Mouse (Mus musculus) kidney, postnatal 4 days (tissue): ENCODE results near the gene Pard3b.
"Not testable (repeated sequence)": the region's sequence is repeated elsewhere in the genome, so short reads cannot be mapped to it uniquely, and the experiment has no call there.

Experiments
- DNase-seq, 2 experiments: peaks; one replicate each; pipeline ENCODE4 v3.0.0; 2021; ENCODE audit warnings: mixed read lengths in 2 of 2

Gene Pard3b

DNA sequence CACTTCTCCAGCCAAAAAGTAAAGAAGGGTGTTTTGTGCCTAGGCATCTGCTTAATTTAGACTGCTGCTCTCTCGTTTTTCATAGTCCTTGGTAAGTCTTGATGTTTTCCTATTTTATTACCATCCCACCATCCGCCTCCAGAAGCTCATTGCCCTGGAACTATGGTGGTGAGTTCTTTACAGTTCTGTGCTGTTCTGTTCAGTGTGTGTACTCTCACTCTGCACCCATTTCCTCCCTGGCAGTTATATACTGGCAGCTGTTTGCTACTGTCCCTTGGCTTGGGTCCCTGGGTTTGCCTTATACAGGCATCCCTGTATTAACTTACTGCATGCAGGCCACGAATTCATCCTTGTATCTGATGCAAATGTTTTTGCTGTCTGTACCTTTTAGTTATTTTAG, 956.8 kb downstream of the Pard3b start:
- DNase-seq = no peak

DNA sequence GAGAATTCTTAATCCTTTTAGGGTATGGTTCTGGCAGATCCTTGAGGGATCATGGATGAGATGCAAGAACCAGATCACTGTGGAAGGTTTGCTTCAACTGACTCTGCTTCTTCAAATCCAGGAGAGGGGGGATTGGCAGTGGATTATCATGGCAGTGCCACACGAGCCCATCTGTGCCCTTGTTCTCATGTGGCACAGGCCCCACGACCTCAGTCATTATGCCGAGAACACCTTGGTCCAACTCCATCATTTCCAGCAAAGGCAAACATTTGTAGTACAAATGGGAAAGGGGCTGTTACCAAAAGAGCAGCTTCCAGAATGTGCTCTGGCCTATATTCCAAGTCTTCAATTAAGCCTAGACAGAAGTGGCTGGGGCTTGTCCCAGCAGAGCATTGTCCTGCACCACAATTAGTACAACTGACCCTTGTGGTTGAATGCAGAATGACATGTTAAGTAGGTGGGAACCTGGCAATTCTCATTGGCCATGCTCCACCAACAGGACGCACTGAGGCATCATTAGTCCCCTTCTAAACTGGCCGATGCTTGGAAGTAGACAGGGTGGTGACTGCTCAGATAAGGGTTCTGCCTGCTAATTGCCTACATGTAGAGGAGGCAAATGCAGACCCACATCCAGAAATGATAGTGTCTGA, 959.3 kb downstream of the Pard3b start:
- peak; percentile 18 for DNase-seq

DNA sequence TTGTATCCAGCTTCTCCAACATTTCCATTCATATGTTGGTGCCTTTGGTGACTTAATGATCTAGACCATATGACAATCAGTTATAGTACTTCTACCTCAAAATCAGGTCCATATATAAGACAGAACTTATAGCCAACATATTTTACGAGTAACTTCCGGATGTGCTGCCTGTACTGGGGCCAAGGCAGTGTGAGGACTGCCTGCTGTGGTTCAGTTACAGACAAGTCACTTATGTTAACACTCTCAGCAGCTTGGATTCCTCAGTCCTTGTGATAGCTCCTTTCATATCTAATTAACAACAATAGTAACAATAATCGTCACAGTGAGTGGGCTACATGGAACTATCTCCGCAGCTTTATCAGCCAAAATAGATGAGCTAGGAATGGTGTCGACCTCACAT, 959.9 kb downstream of the Pard3b start:
- peak; percentile 52 to 58 for DNase-seq

DNA sequence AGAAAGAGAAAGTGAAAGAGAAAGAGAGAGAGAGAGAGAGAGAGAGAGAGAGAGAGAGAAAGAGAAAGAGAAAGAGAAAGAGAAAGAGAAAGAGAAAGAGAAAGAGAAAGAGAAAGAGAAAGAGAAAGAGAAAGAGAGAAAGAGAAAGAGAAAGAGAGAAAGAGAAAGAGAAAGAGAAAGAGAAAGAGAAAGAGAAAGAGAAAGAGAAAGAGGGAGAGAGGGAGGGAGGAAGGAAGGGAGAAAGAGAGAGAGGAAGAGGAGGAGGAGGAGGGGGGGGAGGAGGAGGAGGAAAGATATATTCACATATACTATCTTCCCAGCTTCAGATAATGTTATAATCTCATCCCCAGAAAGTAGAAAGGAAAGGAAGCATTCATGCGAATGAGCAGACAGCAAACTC, 966.0 kb downstream of the Pard3b start:
- not testable (repeated sequence) for DNase-seq

DNA sequence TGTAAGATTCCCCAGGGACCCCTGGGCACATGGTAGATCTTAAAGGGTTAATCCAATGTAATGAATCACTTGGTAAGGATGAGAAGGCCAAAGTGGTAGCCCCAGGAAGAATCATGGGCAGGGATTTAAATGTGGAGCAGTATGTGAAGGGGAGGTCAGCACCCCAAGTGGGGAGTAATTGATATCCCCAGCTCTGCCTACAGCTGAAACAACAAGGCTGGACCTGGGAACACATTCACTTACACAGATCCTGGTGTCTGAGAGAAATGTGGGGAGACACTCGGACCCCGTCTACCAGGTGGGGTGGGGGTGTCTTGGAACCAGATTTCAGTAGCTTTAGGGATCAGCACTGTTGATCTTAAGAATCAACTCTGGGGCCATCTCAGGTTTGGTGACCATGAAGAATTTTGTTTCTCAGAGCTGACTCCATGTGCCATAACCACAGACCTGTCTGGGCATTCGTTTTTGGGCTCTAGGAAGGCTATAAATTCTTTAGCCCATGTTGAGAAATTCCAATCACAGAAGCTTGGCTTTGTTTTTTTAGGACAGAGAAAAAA, 979.6 kb downstream of the Pard3b start:
- no peak for DNase-seq

DNA sequence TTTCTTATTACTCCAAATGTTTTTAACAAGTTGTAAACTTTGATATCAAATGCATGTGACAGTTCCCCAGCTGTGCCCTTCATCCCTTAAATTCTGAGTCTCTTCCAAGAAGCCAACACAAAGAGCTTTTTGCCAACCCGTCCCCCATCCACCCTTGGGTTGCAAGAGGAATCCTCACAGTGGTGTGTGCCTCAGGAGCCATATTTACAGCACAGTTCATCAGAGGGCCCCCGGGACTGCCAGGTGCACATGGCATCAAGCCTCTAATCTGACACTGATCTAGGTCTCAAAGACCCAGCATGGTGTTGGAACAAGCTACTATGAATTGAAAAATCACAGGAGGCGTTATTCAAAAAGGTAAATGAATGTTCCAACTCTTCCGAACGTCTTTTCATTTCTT, 980.8 kb downstream of the Pard3b start:
- DNase-seq = no peak

DNA sequence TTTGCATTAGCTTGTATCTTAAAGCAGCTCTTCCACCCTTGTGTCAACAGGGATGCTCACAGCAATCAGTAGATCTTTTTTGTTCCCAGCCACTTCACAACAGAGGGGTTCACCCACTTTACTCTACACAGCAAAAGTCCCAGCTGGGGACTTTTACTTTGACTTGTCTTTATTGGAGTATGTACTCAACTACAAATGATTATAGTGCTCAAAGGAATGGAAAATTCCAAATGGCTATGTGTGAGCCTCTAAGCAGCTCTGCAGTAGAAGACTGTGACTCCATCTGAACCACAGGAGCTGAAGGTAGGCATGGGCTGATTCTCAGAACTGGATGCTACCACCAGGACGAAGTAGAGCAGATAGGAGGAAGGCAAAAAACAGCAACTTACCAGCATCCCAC, 983.8 kb downstream of the Pard3b start:
- no peak for DNase-seq

DNA sequence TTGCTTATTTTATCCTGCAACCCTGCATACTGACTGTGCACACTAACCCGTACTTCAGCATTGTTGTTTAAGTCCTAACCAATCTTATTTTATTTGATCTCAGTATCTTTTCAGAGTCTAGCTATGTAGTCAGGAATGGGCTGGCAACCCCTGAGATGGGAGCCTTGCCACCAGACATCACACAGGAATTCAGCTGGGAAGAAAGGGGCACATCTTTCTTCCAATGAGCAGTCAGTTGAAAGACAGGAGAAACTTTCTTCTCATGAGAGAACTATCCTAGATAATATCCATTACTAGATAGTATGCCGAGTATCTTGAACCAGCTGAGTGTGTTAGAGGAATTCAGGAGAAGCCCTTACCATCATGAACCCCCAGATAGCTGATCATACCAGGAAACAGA, 985.5 kb downstream of the Pard3b start:
- DNase-seq = no peak

DNA sequence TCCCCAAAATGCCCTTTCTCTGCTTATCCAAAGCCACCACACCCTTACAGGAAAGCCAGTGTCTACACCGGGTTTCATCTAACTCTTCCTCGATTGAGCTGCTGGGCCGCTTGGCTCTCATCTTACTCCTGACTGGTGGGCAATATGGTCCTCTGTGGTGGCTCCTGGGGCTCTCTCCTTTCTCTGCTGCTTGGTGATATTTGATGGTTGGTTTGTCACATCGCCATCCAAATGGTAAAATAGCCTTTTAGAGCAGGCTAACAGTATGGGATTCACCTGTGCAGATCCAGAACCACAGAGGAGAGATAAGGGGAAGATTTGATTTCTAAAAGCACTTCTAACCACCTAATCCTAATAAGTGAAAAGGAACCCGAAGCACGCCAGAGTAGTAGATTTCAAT, 986.2 kb downstream of the Pard3b start:
- DNase-seq = no peak

DNA sequence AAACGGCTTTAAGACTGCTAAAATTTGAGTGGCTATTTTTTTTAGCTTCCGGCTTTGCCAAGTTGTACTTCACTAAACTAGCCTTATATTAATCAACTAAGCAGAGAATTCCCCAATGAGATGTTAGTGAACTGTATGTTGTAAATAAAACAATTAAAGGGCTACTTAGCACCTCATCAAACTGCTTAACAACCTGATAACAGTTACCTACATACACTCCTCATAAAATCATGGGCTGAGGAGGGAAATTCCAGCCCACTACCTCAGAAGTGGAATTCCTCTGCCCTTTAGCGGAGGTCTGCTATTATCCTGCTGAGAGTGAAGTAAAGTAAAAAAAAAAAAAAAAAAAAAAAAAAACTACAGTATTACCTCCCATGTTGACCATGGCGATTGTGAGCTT, 986.7 kb downstream of the Pard3b start:
- DNase-seq = no peak

DNA sequence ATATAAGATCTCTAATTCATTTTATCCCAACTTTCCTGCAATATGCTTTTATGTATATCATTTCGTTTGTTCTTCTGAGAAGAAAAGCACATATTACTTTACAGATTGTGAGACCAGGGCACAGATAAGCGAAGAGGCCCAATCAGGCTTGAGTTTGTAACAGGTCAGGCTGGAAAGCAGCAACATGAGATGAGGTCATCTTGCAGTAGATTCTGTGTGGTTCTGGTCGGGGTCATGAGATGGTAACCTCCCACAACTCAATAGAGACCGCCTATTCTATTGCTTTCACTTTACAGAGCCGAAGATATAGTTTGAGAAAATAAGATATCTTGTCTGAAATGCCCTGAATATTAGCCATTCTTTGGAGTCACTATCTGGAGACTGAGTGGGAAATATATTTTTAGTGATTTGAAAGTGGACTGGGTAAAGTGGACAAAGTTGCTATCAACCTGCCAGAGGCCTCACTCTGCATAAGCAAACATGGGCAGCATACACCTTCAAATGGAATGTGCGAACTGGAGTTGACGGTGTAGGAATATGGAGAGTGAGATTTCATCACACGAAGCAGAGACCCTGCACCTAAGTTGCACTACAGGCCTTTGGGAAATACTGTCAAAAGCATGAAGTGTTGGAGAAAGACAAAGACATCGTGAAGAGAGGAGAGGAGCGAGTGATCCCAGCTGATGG, 987.3 kb downstream of the Pard3b start:
- DNase-seq = no peak

DNA sequence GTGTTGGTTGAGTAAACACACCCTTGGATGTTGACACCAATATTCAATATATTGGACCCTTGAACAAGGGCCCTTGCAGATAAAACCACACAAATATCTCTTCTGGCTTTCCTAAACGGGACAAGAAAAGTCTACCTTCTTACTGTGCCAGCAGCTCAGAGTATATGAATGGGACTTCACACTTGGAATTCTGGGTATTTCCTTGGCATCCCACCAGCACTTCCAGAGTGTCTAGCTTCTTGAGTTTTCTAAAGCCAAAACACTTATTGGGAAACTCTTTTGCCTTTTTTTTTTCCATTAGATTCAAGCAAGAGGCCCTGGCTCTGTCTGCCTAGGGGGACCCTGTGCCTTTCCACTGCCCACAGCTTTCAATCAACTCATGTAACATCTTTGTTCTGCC, 991.3 kb downstream of the Pard3b start:
- DNase-seq = no peak

DNA sequence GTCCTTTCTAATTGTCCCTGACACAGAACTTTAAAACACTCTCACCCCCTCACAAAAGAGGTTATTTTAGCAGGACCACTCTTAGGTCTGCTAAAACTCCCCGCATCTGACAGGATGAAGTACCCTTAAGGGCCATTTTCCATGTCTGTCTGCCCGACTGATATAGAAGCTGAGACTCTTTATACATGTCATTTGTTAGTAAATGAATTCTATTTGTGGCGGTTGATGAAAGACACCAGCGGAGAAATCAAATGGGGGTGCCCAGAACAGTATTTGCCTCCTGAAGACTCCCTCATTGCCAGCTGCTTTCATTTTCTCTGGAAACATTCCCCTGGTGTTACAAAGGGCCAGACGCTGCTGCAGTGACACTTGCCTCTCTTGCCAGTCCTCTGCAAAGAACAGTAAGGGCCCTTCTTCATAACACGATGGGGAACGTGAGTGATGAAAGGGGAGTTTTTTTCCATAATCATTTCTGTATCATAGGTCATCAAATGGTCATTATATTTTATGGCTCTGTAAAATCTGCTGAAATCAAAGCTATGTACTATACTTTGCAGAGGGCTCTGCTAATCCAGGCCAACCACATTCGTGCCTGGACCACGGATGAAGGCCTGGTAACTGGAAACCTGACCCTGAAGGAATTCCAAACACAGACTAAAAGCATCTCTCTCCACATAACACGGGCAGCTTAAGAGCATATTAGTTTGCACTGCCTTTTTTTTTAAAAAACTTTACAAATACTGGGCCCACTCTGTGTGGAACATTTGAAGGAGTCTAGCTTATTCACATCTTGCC, 993.1 kb downstream of the Pard3b start:
- DNase-seq = no peak

DNA sequence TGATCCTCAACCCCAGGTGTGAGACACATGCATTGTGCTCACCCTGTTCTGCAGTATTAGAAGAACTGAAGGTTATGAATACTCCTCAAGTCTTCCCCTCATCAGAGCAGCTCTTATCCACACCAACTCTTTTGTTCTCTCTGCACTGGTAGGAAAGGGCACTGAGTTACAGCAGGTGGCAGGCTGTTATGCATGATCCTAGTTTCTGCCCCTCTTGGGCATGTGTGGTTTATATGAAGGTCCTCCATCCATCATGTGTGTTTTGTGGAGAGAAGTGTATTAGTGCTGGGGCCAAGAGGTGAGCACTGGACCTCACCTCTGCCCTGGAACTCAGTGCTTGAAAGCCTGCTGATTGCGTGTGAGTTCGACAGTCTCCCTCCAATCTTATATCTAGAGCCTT, 994.3 kb downstream of the Pard3b start:
- DNase-seq = no peak

DNA sequence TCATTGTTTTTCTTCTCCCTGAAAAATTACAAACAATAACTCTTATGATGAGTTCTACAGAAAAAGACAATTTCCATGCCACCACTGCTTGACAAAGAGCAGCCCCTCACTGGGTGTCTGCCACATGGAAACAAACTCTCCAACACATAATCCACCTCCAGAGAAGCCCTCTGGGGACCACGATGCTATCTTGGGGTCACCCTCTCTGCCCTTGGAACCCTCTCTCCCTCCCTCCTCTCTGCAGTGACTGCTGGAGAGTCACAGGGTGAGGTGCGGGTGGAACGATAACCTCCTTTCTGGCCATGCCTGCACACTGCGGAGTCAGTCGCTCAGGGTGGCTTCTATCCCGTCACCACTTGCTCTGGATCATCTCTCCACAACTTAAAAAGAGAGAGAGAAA, 996.6 kb downstream of the Pard3b start:
- DNase-seq = no peak

DNA sequence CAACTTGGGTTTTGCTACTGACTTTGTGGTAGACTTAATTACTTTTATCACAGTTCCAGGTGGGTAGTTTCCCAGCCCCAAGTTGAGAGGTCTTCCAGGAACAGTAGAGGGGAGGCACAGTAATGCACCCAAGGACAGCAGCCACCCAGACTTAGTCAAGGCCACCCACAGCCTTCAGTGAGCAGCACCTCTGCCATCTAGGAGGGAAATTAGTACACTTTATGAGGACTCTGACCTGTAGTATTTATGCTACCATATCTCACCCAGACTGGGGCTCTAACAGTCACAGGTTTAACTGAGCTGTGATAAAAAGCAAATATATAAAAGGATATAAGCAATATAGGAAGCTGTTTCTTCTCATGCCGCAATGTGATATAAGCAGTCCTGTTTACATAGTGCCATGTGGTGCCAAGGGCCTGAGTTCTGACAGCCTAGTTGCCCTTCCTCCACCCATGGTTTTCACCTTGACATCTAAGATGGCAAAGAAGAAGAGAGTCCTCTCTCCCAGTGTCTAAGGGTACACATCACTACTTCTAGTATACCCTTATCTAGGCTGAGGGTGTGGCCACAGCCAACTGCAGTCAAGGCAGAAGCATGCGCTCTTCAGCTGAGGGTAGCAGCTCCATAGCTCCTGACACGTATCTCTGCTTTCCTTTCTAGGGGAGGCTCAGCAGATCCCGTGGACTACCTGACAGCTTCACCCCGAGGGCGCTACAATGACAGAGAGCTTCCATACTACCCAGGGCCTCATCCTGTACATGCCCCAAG, 998.5 kb downstream of the Pard3b start:
- DNase-seq = peak in 1 of 2 experiments; percentile 16

DNA sequence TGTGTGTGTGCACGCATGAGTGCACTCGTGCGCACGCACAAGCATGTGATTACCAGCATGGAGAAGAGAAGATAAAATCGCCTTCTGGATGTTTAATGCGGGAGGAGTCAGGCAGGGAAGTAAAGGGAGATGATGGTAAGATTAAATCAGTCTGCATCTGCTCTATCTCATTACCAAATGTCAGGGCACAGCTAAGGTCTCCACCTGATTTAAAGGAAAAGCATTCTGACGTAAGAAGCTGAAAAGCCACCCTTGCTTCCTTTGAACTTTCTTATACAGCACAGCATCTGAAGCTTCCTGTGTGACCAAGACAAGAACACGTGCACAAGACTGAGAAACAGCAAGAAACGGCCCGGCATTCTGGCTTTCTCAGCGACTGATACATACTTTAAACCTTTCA, 1000.4 kb downstream of the Pard3b start:
- no peak for DNase-seq

DNA sequence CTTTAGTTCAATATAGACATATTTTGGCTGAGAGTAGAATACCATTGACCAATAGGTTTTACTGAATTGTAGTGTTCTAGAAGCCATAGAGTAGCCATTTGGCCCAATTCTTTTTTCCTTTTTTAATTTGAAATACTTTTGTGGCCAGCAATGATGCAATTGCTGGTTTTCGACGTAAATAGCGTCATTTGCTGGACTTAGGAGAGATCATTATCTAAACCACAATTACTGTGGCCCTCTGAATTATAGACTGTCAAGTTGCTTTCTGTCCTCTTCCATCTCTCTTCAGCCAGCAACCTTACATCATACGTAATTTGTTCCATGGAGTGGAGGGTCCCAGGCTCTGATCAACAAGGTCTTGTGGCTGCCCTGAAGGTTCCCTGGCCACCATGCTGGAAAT, 1000.8 kb downstream of the Pard3b start:
- no peak for DNase-seq

DNA sequence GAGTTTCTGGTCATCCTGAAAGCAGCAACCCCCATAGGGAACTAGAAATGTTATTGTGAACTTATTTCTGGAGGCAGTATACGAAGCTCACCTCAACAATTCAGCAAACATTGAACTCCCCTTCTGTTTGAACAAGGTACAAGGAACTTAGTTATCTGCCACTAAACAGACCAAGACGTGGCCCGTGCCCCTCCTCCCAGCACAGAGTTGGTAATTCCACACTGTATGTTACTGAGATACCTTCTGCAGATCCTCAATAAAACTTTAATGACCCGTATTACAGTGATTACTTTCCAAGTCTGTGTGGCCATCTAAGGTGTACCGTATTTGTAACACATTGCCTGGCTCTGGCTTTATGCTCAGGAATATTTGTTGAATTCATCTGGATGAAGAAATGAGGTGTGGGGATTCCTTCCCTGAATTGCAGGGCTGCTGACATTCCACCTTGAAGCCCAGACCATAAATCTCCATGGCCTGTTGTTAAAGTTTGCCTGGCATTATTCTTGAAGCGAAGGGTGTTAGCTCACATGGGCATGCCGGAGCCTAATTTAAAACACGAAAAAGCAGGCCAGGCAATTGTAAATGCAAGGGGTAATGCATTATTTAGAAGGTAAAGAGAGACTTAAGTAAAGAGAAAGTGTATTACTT, 1006.1 kb downstream of the Pard3b start:
- no peak for DNase-seq

DNA sequence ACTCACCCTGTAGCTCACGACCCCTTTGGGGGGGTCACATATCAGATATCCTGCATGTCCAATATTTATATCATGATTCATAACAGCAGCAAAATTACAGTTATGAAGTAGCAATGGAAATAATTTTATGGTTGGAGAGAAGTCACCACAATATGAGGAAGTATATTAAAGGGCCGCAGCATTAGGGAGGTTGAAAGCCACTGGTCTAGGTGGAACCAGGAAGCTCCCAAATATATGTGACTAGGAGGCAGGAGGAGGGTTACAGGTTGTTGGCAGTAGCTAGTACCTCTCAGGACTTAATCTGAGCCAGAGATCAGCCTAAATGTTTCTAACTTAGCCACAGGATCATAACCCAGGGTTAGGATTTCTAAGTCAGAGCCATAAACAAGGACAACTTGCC, 1008.2 kb downstream of the Pard3b start:
- DNase-seq = no peak

DNA sequence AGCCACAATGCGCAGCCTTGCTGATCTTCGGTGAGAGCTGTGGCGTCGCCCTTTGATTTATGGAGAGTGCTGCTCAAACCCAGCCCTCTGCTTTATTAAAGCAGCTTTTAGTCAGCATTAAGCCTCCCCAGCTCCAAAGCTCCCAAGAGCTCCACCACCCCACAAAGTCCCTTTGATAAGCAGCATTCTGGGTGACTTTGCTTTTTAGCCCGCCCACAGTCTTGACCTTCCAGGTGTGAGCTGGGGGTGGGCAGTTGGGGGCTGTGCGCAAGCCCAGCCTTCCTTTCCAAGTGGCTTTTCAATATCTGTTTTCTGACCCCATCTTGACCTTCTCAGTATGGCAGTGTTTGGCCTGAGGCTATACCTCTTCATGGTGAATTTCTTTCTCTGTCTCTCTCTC, 1009.5 kb downstream of the Pard3b start:
- peak in 1 of 2 experiments; percentile 10 for DNase-seq

DNA sequence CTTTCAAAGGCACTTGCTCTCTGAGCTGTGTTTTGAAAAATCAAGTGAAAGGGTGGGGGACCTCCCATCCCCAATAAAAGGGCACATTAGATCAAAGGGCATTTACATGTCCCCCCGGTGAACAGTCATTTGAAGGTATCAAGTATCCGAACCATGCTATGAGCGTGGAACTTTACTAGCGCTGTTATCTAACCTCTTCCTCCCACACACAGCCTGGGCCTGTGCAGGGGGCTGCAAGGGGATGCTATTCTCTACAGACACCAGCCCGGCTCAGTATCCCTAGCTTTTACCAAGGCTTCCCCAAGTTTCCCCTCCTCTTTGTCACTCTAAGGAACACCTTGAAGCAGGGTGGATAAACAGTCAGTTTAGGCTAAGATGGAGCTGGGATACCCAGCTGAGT, 1010.0 kb downstream of the Pard3b start:
- no peak for DNase-seq
